Mouse (Mus musculus) frontal cortex, postnatal 36 days (tissue): Measurements from ENCODE around the gene Ldb1.
"Not testable (repeated sequence)": the region's sequence is repeated elsewhere in the genome, so short reads cannot be mapped to it uniquely, and the experiment has no call there.

Source experiments
- DNase-seq, 2 experiments: peaks; one replicate each; pipeline ENCODE4 v3.0.0; 2022; ENCODE audit warnings: low spot score in 2 of 2

The Ldb1 gene

DNA sequence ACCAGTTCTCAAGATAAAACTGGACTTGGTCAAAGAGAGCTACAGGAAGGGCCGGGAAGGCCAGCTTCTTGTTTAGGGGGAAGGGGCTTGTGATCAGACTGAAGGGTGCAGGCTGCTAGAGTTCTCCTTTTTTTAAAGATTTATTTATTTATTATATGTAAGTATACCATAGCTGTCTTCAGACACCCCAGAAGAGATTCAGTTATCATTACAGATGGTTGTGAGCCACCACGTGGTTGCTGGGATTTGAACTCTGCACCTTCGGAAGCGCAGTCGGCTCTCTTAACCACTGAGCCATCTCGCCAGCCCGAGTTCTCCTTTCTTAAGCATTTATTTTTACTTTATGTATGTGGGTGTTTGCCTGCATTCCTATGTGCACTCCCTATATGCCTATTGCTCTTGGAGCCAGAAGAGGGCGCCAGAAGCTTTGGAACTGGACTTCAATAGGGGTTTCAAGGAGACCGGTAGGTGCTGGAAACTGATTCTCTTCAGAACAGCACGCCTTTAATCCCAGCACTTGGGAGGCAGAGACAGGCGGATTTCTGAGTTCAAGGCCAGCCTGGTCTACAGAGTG, 16.2 kb downstream of the Ldb1 start:
- DNase-seq = no peak

DNA sequence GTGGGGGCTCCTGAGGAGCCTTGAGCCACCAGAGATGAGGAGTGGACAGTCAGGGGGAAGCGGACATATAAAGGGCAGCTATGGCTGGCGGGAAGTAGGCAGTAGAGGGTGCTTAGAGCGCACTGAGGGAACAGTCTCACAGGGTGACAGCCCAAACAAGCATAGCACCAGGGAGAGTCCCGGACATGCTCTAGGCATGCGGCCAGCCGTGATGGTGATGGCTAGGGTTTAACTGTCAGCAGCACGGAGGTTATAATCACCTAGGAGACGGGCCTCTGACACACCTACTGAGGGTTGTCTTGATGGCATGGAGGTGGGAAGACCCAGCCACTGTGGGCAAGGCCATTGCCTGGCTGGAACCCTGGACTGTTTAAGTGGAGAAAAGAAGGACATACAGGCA, 18.4 kb downstream of the Ldb1 start:
- DNase-seq = no peak

DNA sequence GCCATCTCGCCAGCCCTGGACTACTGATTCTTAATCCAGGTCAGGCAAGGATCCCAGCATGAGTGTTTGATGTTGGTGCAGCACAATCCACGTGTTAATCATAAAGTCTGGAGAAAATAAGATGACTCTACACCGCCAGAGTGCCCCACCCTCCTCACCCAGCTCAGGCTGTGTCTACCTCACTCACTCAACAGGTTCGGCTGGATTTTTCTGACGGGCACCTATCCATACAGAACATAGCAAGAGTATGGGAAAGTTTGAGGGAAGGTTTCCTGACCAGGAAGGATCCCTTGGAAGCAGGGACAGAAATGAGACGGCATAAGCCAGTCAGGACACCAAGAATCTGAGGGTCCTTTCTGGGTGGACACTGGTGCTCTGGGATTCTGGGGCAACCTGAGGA, 20.1 kb downstream of the Ldb1 start:
- no peak for DNase-seq

DNA sequence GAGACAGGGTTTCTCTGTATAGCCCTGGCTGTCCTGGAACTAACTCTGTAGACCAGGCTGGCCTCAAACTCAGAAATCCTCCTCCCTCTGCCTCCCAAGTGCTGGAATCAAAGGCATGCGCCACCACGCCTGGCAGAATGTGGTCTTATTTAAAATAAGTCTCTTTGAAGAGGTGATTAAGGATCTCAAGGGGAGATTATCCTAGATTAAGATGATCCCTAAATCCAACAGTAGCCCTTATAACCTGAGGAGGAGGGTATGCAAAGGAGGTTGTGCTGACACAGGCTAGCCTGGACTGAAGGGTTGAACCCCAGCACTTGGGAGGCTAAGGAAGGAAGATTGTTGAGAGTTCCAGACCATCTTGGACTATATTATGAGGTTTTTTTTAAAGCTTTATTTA, 29.0 kb downstream of the Ldb1 start:
- no peak for DNase-seq

DNA sequence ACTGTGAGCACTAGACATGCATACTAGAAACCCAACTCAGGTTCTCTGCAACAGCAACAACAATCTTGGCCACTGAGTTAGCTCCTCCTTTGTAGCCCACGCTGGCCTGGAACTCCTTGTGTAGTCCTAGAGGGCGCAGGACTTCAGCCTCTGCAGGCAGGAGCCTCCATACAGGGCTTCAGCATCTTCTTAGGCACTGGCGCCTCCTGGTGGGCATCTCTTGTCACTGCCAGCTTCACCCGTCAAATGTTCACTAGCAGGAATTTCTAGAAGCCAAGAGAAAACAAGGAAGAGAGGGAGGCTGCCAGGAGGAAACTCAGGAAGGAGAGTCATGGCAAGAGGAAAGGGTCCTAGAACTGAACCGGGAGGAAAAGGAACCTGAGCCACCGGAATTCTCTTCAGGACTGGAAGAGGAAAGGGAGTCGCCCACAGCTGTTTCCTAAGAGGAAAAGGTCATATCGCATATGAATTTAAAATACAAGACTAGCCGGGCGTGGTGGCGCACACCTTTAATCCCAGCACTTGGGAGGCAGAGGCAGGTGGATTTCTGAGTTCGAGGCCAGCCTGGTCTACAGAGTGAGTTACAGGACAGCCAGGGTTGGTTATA, 30.3 kb downstream of the Ldb1 start:
- peak; percentile 87 to 92 for DNase-seq

DNA sequence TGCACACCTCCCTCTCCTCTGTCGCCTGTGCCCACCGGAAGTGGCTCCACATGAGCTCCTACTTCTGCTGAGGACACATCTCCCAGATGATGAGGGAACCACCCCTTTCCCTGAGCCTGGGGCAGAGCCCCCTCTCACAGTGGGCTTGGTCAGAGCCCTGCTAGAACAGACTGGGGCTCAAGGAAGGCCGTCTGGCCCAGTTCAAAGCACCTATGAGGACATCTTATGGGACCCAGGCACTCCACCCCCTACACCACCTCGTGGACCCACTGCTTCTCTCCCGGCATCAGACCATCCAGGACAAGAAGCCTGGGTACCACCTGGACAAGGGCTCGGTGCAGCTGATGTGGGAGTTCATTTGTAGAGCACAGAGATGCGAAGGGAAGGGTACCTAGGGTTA, 39.3 kb downstream of the Ldb1 start:
- no peak for DNase-seq

DNA sequence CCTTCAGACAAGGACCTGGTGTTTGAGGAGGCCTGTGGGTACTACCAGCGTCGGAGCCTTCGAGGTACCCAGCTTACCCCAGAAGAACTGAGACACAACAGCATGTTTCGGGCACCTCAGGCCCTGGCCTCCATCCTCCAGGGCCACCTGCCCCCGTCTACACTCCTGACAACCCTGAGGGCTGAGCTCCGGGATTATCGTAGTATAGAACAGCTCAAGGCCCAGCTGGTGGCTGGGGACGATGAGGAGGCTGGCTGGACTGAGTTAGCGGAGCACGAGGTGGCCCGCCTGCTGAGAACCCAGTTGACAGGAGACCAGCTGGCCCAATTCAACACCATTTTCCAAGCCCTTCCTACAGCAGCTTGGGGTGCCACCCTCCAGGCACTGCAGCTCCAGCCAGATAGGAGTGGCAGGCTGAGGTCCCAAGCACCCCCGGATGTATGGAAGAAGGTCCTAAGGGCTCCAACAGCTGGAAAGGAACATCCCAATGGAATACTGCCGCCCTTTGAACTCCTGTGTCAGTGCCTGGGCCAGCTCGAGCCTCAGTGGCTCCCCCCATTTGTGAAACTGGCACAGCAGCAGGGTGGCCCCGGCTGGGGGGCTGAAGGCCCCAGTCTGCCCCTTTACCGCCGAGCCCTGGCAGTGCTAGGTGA, 40.1 kb downstream of the Ldb1 start:
- no peak for DNase-seq

DNA sequence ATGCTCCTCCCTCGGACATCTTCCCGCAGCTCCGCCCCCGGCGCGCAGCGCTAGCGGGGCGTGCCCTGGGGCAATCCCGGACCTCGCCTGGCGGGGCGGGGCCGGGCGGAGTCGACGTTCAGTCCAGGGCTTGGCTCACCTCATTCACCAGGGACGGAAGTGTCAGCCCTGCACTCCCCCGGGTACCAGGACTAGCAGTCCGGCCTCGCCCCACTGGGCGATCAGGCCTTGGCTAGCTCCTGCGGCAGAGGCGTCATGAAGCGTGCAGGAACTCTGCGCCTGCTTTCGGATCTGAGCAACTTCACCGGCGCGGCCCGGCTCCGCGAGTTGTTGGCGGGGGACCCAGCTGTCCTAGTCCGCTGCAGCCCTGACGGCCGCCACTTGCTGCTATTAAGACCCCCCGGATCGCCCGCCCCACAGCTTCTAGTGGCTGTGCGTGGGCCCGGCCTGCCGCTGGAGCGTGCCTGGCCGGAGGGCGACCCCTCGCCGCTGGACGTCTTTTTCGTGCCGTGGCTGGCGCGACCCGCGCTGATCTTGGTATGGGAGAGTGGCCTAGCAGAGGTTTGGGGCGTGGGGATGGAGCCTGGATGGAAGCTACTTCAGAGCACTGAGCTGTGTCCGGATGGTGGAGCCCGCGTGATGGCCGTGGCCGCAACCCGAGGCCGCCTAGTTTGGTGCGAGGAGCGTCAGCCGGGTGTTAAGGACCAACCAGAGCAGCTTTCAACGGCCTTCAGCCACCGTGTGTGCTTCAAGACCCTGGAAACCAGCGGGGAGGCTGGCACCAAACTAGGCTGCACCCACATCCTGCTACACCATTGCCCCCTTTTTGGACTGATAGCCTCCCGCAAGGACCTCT, 41.4 kb downstream of the Ldb1 start, which contains the start of gene Hps6:
Gene Hps6, plus strand, starts transcription at position 138 of the 856 bp plus-strand sequence.
- DNase-seq = peak; percentile 62

DNA sequence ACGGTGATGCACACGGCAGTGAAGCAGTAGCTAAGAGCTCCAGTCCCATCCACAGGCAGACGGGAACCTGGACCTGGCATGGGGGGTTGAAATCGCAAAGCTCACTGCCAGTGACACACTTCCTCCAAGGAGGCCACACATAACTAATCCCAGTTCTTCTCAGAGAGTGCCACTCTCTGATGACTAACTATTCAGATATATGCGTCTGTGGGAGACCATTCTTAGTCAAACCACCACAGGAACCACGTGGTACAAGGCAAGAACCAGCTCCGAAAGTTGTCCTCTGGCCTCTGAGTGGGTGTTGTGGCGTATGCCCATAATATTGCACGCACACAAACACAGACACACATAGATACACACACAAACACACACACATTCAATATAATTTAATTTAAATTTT, 42.7 kb downstream of the Ldb1 start:
- no peak for DNase-seq

DNA sequence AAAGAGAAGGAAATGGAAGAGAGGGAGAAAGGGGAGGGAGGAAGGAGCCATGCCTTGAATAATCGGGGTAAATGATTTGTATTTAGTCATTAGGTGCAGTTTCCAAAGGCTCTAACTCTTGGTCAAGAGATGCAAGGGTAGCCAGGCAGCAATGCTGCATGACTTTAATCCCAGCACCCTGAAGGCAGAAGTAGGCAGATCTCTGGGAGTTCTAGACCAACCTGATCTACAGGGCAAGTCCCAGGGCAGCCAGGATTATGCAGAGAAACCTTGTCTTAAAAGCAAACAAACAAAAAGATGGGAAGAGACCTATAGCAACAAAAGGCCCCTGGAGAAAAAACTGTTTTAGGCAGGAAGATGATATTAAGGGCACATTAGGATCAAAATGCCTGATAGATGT, 45.6 kb downstream of the Ldb1 start:
- no peak for DNase-seq

DNA sequence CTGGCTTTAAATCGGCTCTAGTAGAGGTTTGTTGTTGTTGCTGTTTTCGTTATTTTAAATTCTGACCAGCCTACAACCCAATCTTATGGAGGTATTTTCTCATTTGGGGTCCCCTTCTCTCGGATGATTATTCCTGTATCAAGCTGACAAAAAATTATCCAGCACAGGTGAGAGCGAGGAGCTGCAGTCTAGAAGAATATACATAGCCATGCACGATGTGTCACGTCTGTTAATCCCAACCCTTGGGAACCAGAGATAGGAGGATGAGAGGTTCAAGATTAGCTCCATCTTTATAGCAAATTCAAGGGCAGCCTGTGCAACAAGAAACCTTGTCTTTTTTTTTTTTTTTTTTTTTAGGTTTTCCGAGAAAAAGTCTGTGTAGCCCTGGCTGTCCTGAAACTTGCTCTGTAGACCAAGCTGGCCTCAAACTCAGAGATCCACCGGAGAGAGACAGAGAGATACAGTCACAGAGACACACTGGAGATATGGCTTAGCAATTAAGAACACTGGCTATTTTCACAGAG, 46.3 kb downstream of the Ldb1 start:
- no peak for DNase-seq

DNA sequence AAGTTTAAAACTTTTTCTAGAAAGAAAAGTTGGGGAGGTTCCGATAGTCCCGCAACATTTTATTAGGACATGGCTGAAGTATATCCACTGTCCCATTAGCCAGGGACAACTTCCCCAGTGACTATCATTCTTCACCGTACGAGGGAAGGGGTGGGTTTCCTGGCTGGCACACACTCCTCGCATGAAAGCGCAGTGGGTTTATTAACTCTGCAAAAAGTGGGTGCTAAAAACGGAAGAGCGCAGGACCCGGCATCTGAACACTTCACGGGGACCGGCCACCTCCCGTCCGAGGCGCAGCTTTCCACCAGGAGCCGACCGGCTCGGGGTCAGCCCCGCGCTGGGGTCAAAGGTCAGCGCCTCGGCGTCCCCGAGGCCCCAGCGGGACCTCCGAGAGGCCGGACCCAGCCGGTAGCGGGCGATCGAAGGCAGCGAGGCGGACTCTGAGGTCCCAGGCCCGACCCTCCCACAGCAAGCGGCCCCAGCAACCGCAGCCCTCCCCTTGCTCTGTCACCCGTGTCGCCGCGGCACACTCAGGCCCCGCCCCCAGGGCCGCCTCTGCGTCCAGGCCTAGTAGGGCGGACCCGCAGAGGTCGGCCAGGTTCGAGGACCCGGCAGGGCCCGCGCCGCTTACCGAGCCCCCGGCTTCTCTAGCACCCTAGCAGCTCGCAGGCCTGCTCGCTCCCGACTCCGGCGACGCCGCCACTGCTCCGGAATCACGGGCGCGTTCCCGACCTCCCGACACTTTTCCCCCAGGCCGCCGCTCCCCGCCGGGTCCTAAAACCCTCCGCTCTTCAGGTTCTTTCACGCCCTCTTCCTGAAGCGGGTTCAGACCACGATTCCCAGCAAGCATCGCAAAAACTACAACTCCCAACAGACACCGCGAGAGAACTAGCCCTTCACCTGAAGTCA, 47.0 kb downstream of the Ldb1 start, which contains the start of gene Armh3:
Gene Armh3, minus strand, starts transcription at position 704 of the 909 bp plus-strand sequence.
- DNase-seq = peak; percentile 91 to 94

DNA sequence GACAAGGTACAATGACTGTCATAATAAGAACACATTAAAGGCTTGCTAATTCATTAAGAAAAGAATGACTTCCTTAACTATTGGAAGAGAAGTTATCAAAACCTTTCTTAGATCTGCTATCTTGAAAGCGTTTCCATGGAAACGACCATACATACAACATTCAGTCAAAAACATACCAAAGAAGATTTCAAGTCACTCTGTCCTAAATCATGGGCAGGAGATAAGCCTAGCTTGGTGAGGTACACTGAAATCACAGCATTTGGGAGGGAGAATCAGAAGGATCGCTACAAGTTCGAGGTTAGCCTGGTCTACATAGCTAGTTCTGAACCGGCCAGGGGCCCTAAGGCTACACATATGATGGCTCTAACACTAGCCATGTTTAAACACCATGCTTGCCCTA, 47.6 kb downstream of the Ldb1 start:
- DNase-seq = no peak

DNA sequence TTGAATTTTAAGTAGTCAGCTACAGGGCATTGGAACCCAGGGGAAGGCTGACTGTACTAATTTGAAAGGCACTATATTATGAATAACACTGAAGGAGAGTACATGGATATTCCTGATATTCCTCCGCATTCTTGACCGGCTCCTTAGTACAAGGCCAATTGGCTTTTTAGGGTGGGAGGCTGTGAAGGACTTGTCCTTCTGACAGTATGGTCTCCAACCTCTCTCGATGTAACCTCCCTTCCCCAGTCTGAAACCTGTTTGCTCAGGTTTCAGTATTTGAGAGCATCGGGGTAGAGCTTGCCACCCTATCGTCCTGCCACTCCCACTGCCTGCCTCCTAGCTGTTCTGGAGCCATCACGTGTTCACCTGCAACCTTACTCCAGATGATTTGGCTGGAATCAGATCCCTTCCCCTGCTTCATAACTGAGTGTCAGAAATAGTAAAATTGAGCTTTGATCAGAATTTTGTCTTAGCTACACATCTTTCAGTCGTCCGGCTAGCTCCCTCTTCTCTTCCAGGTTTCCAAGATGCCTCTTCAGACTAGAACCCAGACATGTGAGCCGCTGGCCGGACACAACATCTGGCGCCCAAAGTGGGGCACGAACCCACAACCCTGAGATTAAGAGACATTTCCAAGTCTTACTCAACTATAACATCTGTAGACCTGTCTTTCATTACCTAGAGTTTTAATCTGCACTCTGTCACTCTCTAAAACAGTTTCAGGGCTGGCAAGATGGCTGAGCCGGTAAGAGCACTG, 50.9 kb downstream of the Ldb1 start:
- DNase-seq = no peak

DNA sequence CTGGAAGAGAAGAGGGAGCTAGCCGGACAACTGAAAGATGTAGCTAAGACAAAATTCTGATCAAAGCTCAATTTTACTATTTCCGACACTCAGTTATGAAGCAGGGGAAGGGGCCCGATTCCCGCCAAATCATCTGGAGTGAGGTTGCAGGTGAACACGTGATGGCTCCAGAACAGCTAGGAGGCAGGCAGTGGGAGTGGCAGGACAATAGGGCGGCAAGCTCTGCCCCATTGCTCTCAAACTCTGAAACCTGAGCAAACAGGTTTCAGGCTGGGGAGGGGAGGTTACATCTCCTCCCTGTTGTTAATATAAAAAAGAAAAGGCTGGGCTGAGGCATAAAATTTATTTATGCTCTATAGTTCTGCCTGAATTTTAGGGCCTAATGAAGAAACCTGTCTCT, 51.6 kb downstream of the Ldb1 start:
- not testable (repeated sequence) for DNase-seq

DNA sequence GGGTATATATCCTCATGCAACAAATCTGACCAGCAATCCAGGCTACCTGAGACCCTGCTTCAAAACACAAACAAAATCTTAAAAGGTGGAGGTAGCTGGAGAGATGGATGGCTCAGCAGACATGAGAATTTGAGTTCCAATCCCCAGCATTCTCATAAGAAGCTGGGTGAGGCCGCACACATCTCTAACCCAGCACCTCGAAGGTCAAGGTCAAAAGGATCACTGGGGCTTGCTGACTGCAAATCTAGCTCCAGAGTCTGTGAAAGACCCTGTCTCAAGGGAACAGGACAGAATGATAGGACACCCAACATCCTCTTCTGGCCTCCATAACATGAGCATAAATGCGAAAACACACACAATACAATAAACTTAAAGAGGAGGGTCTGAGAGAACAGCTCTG, 53.8 kb downstream of the Ldb1 start:
- no peak for DNase-seq

DNA sequence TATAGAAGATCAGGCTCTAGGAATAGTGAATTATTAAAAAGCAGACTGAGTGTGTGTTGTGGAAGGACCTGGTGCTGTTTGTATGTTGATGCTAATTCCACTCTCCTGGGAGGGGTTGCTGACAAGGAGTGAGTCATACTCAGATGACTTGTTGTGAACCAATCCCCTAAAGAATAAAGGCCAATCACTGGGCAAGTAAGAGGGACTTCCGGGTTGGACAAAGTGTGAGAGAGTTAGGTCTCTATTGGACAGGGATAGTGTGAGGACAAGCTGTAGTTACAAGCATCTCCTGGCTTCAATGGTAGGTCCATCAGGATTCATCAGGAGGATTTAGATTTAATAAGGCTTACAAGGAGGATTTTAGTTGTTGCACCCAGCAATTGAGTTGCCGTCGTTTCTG, 56.8 kb downstream of the Ldb1 start:
- no peak for DNase-seq

DNA sequence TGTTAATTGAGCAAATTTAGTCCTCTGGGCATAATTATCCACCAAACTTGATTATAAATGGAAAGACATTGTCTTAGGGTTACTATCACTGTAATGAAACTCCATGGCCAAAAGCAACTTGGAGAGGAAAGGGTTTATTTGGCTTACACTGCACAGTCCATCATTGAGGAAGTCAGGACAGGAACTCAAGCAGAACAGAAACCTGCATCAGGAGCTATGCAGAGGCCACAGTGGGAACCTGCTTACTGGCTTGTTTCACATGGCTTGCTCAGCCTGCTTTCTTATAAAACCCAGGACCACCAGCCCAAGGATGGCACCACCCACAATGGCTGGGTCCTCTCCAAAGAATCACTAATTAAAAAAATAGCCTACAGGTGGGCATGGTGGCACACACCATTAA, 60.6 kb downstream of the Ldb1 start:
- no peak for DNase-seq
